Mouse (Mus musculus) left cerebral cortex, adult 2 months (tissue): ENCODE measurements at regions not wholly inside any gene's neighbourhood (a gene's known extent, or its start where the extent isn't known, plus 50 kb on each side); places are given as distances from the start of the nearest gene placed in this dataset.
A peak's percentile ranks its signal among the peaks of the same experiment; 100 is the strongest.

Experiments used
- DNase-seq, 2 experiments: peaks; one replicate each; pipeline ENCODE4 v3.0.0; 2021 to 2022; ENCODE audit warnings: low spot score in 2 of 2, mixed read lengths in 1 of 2; ENCODE audit errors: extremely low spot score in 1 of 2
- H3K27ac ChIP-seq: fragments of 200-600 bp; 2 replicates; pipeline ENCODE4 v1.8.1; 2022
- H3K4me3 ChIP-seq: fragments of 200-600 bp; 2 replicates; pipeline ENCODE4 v1.8.1; 2022
- CTCF ChIP-seq: fragments of 200-600 bp; IDR thresholded peaks from 2 replicates; pipeline ENCODE4 v1.8.1; 2022; ENCODE audit warnings: antibody characterized with exemption, mild to moderate bottlenecking, moderate library complexity
- intact Hi-C: fragments of 180-260 bp; cut with DNase I; formaldehyde crosslinking; loops from one replicate; pipeline ENCODE4 v1.15.1; 2025

GRCm38 (mm10) chr2:75608482-75608881, 50.6 kb upstream of the Hnrnpa3 start:
- no peak for DNase-seq
- intact Hi-C loops: no loop called here
- no peak for TF ChIP-seq CTCF
- Histone ChIP-seq H3K27ac (no peak overlapping the region), H3K4me3 (no peak overlapping the region)

DNA sequence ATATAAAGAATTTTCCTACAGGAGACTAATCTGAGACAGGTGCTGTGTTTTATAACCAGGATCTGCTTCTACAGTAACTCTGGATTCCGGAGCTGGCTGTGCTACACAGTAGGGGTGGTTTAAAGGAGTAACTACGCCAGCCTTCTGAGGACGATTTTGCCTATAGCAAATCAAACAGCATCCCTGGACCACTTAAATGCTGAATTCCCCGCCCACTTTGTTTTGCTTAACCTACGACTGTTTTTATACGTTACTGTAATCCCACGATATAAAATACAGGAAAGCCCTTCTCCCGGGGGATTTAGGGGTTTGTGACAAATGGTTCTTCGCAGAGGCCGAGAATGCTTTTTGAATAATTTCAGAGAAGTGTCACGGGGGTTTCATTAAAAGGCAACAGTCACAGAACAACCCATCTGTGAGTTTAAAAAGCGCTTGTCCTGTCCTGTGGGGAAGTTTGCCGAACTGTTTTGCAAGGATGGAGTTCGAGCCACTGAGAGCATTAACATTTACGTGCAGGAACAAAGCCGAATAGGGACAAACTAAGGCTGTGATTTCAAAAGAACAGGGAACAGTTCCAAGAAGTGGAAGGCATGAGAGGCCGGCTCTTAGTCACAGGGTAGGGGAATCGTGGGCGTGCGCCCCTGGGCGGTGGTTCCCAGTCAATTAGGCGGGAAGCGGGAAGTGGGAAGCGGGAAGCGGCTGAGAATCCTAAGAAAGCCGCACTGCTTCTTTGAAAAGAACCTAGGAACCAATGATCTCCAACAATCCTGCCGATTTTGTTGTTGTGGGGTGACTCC, 49.7 kb upstream of the Hnrnpa3 start:
- intact Hi-C loops: no loop called here
- no peak overlapping the region for H3K27ac ChIP-seq
- peak; percentile 29 to 34 for DNase-seq
- H3K4me3 ChIP-seq: peak overlapping the region; percentile 14; the same call in 1 of the 2 replicates
- TF ChIP-seq CTCF: no peak
